In the genomic region with DNA sequence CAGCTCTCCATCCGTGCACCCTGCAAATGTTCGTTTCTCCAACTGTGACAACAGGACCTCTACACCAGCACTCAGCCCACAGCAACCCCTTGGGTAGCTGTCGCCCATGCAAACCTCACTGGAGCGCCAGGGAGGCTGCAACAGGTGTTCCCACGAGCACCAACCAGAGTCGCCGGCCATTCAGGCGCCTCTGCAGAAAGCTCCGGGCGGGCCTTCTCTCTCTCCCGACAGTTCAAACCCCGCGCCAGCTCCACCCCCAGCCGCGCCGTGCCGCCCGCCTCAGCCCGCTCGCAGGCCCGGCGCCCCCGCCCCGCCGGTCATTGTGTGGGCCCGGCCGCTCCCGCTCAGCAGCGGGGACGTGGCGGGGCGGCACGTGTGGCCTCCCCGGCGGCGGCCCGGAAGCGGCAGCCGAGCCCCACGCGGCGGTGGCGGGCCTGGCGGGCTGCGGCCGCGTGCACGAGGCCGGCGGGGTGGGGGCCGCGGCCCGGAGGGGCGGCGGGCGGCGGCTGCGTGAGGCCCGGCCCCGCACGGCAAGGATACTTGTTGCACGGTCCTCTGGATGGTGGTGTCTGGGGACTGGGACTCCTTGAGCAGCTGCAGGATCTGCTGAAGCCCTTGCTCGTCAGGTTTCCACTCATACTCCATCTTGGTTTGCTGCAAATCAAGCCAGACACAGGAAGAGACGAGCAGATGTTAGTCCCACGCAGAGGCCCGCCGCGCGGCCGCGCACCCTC, we compare ENCODE assay signal across 8 mouse cellular contexts. TPM values are rescaled to one million over a fixed set of nuclear protein-coding genes. Genes with fewer than 3 reads are reported as not detected.
DNase-seq lines count a peak whose midpoint lies in the region; ATAC-seq and TF ChIP-seq lines count a peak whose summit lies in the region.

No protein-coding gene starts in this region.

- no peaks in the 10 kb centered on the region for H3K27me3 ChIP-seq in embryonic facial prominence, embryonic 12.5 days
- H3K27me3 ChIP-seq in heart, adult 2 months (ENCODE audit: control insufficient read depth, insufficient read depth, low read length), result no peaks in the 10 kb centered on the region
- H3K27me3 ChIP-seq in kidney, adult 2 months (replicated peaks; ENCODE audit: control insufficient read depth, insufficient read depth, low read length), result no peaks in the 10 kb centered on the region
- H3K27me3 ChIP-seq in liver, embryonic 12.5 days (replicated peaks), result no peaks in the 10 kb centered on the region
- no peaks in the 10 kb centered on the region for H3K27me3 ChIP-seq in myocyte (ENCODE audit: control insufficient read depth, insufficient read depth, insufficient read length)

- peak overlapping the region; percentile 98 for H3K27ac ChIP-seq in embryonic facial prominence, embryonic 12.5 days
- H3K27ac ChIP-seq in heart, adult 2 months, result peak overlapping the region; percentile 87
- peak overlapping the region; percentile 73 for H3K27ac ChIP-seq in kidney, adult 2 months (ENCODE audit: insufficient read depth, low read depth, low read length)
- H3K27ac ChIP-seq in liver, embryonic 12.5 days, result peak overlapping the region; percentile 92

- TF ChIP-seq CTCF in heart, adult 2 months (IDR thresholded peaks at IDR 0.05), result no peak
- TF ChIP-seq CTCF in kidney, adult 2 months (conservative IDR thresholded peaks at IDR 0.05; ENCODE audit: insufficient read depth, insufficient read length, low read depth, low read length), result no peak

- intact Hi-C loops in heart, adult 2 months (cut with DNase I), result loop anchor here (2.0 kb wide), 1 partner anchor 34 kb away; no protein-coding TSS in a partner anchor

- under 1% methylated on average over 64 of the region's 71 CpGs for WGBS in embryonic facial prominence, embryonic 12.5 days
- 1% methylated on average over 65 of the region's 71 CpGs for WGBS in heart, adult 2 months
- 3% methylated on average over 67 of the region's 71 CpGs for WGBS in kidney, adult 2 months
- under 1% methylated on average over 71 of the region's 71 CpGs for WGBS in liver, embryonic 12.5 days (ENCODE audit: insufficient replicate concordance)

- H3ac ChIP-seq in myocyte (ENCODE audit: control insufficient read depth, insufficient read length), result peak overlapping the region; percentile 83

- H3K79me2 ChIP-seq in heart, adult 2 months (replicated peaks; ENCODE audit: control insufficient read depth, insufficient read depth, low read length), result peaks cover 9% of the 10 kb centered on the region
- H3K79me2 ChIP-seq in myocyte (ENCODE audit: control insufficient read depth, insufficient read depth), result peaks cover 94% of the 10 kb centered on the region

- H3K9me3 ChIP-seq in embryonic facial prominence, embryonic 12.5 days, result no peaks in the 10 kb centered on the region
- H3K9me3 ChIP-seq in liver, embryonic 12.5 days (replicated peaks), result no peaks in the 10 kb centered on the region

- peak overlapping the region; percentile 79 for H3K4me3 ChIP-seq in embryonic facial prominence, embryonic 12.5 days
- peak overlapping the region; percentile 75 for H3K4me3 ChIP-seq in heart, adult 2 months
- H3K4me3 ChIP-seq in kidney, adult 2 months (ENCODE audit: insufficient read depth, low read depth, low read length), result peak overlapping the region; percentile 85
- H3K4me3 ChIP-seq in liver, embryonic 12.5 days, result peak overlapping the region; percentile 78
- H3K4me3 ChIP-seq in myocyte, result peak overlapping the region; percentile 36

- peaks cover 24% of the 10 kb centered on the region; the same call in 1 of the 2 replicates for H3K4me1 ChIP-seq in embryonic facial prominence, embryonic 12.5 days
- H3K4me1 ChIP-seq in heart, adult 2 months (ENCODE audit: control insufficient read depth, insufficient read depth, low read length), result peaks cover 12% of the 10 kb centered on the region
- H3K4me1 ChIP-seq in kidney, adult 2 months (ENCODE audit: control insufficient read depth, insufficient read depth, low read length), result peaks cover 18% of the 10 kb centered on the region
- H3K4me1 ChIP-seq in liver, embryonic 12.5 days, result peaks cover 43% of the 10 kb centered on the region

- no peak for TF ChIP-seq EP300 in heart, adult 2 months (IDR thresholded peaks at IDR 0.05; ENCODE audit: insufficient read depth, low read depth, low read length)

- peak; percentile 77 for DNase-seq in A20 (ENCODE audit: low read depth, low spot score)
- peak; percentile 80 for DNase-seq in adrenal gland, postnatal 10 days
- peak; percentile 77 to 78 for DNase-seq in heart, adult 2 months
- peak; percentile 63 for DNase-seq in kidney, adult 2 months
- peak; percentile 69 to 85 for DNase-seq in spleen, postnatal 4 days (ENCODE audit: low spot score in 2 of 2)

- H3K36me3 ChIP-seq in embryonic facial prominence, embryonic 12.5 days, result peaks cover 23% of the 10 kb centered on the region
- peaks cover 15% of the 10 kb centered on the region for H3K36me3 ChIP-seq in heart, adult 2 months (ENCODE audit: control insufficient read depth, insufficient read depth, low read length)
- H3K36me3 ChIP-seq in kidney, adult 2 months (ENCODE audit: control insufficient read depth, insufficient read depth, low read length), result no peaks in the 10 kb centered on the region
- peaks cover 35% of the 10 kb centered on the region for H3K36me3 ChIP-seq in liver, embryonic 12.5 days
- H3K36me3 ChIP-seq in myocyte (ENCODE audit: control insufficient read depth, insufficient read depth), result peaks cover 28% of the 10 kb centered on the region

- H3K4me2 ChIP-seq in embryonic facial prominence, embryonic 12.5 days (replicated peaks), result peak overlapping the region; percentile 84
- H3K4me2 ChIP-seq in liver, embryonic 12.5 days, result peak overlapping the region; percentile 92
- H3K4me2 ChIP-seq in myocyte (ENCODE audit: low read depth), result peak overlapping the region; percentile 97

- peak; percentile 76 for ATAC-seq in embryonic facial prominence, embryonic 12.5 days (ENCODE audit: insufficient number of reproducible peaks, insufficient read depth, low FRiP score, low TSS enrichment)
- peak; percentile 83 for ATAC-seq in liver, embryonic 12.5 days

- peak overlapping the region; percentile 87 for H3K9ac ChIP-seq in embryonic facial prominence, embryonic 12.5 days
- peak overlapping the region; percentile 92 for H3K9ac ChIP-seq in heart, adult 2 months (ENCODE audit: low read depth, low read length)
- H3K9ac ChIP-seq in liver, embryonic 12.5 days, result peak overlapping the region; percentile 87

- no peak for TF ChIP-seq POLR2A in heart, adult 2 months (IDR thresholded peaks at IDR 0.05; ENCODE audit: insufficient read depth, low read depth, low read length)
- no peak for TF ChIP-seq POLR2A in kidney, adult 2 months (IDR thresholded peaks at IDR 0.05; ENCODE audit: low read depth, low read length)
- no peak for TF ChIP-seq POLR2A in myocyte (IDR thresholded peaks at IDR 0.05; ENCODE audit: insufficient read length, low read depth)

TF ChIP-seq in myocyte, 11 proteins besides CTCF, POLR2A, EP300 and RAD21:
- TF ChIP-seq USF1 (IDR thresholded peaks at IDR 0.05; ENCODE audit: low read depth) (no peak), MYOD1 (IDR thresholded peaks at IDR 0.05; ENCODE audit: control insufficient read depth in 1 of 3, insufficient read length in 2 of 3, low read depth in 2 of 3) (peak in 2 of 3 experiments; percentile 70 to 76), E2F4 (IDR thresholded peaks at IDR 0.05; ENCODE audit: insufficient read depth) (peak; percentile 65), TCF12 (IDR thresholded peaks at IDR 0.05; ENCODE audit: insufficient read depth, poor library complexity, severe bottlenecking) (no peak), SRF (IDR thresholded peaks at IDR 0.05; ENCODE audit: control insufficient read depth, insufficient read length, low read depth) (no peak), MYOG (IDR thresholded peaks at IDR 0.05; ENCODE audit: control insufficient read depth in 1 of 3, insufficient read depth in 1 of 3, insufficient read length in 2 of 3, low read depth in 2 of 3) (peak; percentile 2 to 78 (median 68)), POLR2AphosphoS2 (IDR thresholded peaks at IDR 0.05; ENCODE audit: insufficient read length, low read depth) (peak; percentile 22), CEBPB (IDR thresholded peaks at IDR 0.05; ENCODE audit: insufficient read depth, poor library complexity, severe bottlenecking) (no peak)

RNA-seq across cellular contexts. Expression of gene Tnpo1, which starts 35.9 kb away (rescaled TPM):
- 100 to 1,000 TPM in 1 of 2 experiments, 10 to 100 TPM in 1; 97.7 to 115 TPM for total RNA-seq in adrenal gland, postnatal 10 days (2021)
- 73.3 and 73.8 TPM in 2 replicates for polyA plus RNA-seq in embryonic facial prominence, embryonic 12.5 days (2016; fragmentation: Nextera tagmentation; extraction: Ambion mirVana)
- 10 to 100 TPM; 58.9 to 60.4 TPM for total RNA-seq in heart, adult 2 months (2021)
- 16.1 and 31.2 TPM in 2 replicates for polyA plus RNA-seq in heart, adult 2 months (2012; rRNA removed)
- 25.0 and 27.0 TPM in 2 replicates for polyA plus RNA-seq in kidney, adult 2 months (2012; rRNA removed)
- polyA plus RNA-seq in liver, embryonic 12.5 days (2016; fragmentation: Nextera tagmentation; extraction: Ambion mirVana), result 34.8 and 36.8 TPM in 2 replicates
- polyA plus RNA-seq in myocyte (2012; fragmentation: generic; extraction: Trizol), result 36.0 TPM

Comparison
In these comparisons a context has a peak if more than half of its experiments do, and no peak if none do; other contexts are left out.
1. Peak in every context shown above with its lines: DNase-seq, ATAC-seq, H3K4me3 ChIP-seq and H3K27ac ChIP-seq.